Mouse (Mus musculus): ENCODE results near the gene Cyth3.

Cyth3 gene

DNA sequence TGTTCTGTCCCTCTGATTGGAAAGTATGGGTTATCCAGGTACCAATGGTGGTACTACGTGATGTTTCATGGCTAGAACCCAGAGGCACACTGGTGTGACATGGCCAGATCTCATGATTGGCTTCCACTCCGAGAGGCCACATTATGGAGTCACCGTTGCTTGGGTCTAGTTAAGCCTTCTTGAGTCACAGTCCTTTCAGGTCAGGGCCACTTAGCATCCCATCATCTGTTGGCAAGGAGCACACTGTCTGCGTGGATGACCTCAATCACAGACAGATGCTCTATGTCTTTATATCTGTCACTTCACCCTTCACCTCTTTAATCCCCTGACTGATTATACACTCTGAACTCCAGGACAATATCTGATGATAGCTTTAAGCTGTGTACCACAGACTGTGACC, 6.1 kb upstream of the Cyth3 start:
- no peak for DNase-seq (ENCODE audit: low spot score)

DNA sequence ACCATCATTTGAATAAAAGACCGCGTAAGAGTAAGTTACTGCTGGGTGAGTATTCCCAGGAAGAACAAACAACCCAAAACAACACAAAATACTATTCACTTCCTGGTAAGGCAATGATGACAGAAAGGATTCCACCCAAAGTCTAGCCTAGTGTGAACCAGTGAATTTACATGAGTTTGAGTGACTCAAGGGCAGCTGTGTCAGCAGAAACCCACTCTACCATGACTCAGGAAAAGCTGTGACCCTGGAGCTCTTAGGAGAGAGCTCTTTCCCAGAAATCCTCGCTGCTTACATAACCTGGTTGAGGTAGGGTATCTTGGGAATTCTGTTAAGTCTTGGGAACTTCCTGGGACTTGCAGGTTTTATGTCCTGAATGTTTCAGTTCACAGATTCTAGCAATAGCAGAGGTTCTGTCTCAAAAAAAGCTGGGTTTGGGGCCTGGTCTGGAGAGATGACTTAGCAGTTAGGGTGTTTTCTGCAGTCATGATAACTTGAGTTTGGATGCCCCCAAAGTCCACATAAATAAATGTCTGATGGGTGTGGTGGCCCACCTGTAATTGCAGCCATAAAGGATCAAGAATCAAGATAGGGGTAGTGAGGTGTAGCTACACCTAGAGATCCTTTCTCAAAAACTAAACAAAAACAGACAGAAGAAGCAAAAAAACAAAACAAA, 5.5 kb upstream of the Cyth3 start:
- no peak for DNase-seq (ENCODE audit: low spot score)

DNA sequence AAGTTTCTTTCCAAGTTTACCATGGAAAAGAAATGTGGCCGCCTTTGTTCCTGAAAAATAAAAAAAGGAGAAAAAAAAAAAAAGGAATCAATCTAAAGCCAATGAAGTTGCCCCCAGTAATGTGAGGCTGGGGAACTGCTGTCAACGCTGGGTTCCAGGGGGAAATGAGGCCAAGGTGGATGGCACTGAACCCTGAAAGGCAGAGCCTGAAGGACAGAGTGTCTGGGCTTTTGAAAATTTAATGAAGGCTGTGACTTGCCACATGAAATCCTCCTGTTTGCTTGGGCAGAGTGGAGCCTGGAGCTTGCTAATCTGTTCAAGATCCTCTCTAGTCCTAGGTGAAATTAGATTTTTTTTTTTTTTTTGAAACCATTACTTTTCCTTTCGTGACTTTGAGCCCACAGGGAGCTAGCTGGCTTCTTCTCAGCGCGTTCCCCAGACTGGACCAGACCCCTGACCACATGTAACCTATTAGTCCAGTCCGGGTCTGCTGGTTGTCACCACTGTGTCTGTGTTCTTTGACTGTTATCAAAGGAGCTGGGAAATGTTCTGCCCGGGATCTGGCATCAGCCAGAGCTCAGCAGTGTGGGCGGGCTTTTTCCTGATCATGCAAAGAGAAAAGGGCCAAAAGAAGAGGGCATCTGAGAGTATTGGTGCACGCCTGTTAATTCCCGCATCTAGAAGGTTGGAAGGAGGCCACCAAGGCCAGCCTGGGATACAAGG, 4.6 kb upstream of the Cyth3 start:
- DNase-seq (ENCODE audit: low spot score): no peak

DNA sequence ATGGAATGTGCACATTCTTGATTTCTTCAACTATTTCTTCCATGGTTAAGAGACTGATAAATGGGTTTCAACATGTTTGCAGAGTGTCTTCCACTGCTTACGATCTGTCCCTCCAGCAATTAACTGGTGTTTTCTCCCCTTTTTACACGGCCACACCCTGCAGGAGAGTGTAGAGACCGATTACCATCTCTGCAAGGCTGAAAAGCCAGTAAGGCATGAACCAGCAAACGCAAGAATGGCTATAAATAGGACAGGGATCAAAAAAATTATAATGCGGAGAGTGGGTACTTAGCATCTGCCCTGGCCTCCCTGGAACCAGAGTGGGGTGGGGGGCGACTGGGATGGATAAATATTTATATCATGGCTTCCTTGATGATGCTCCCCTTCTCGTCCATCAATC, 3.7 kb upstream of the Cyth3 start:
- DNase-seq (ENCODE audit: low spot score): no peak

DNA sequence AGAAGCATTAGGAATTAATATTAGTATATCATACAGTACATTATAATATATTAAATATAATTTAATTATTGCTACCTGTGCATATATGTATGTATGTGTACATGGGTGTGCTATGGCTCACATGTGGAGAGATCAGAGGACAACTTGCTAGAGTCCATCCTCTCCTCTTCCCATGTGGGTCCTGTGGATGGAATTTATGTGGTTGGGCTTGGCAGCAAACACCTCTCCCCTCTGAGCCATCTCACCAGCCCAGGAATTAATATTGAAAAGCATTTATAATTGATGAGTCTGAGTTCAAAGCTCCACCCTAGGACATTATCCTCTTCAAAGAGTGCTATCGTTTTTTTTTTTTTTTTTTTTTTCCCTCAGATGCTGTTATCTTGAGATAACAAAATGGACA, 2.1 kb upstream of the Cyth3 start:
- DNase-seq (ENCODE audit: low spot score): no peak

DNA sequence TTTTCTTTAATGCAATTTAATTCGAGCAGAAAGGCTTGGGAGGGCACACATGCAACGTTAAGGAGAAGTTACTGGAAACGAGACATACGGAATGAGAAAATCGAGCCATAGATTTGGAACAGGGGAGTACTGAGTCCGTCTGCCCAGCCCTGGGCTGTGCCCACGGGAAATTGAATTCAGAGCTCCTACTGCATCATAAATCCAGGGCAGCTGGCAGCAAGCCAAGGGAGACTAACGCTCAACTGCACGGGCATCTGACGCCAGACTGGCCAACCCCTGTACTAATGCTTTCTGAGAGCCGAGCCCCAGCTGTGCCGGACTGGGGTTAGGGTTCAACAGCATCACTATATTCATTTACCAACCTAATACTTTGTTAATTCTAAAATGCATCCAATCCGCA, 1.3 kb upstream of the Cyth3 start:
- peak; percentile 60 for DNase-seq (ENCODE audit: low spot score)

DNA sequence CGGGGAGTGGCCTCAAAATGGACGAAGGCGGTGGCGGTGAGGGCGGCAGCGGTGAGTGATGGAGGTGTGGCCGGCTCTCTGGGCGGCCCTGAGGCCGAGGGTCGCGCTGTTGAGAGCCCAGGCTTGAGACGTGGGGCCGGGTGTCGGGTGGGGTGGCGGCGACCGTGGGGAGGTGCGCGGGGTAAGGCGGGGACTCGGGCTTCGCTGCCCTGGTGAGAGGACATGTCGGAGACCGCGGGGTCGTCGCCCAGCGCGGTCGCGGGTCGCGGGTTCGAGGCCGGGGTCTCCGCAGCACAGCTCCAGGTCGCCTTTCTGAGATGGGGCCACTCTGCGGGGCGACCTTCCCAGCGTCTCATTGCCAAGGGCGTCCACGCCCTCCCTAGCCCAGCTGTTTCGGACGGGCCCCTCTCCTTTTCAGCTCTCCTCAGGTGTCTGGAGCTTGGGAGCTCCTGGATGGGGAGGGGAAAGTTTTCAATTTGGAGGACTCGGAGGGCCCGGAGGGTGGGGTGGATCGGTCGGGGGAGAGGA, 440 bp downstream of the Cyth3 start:
- DNase-seq (ENCODE audit: low spot score): no peak

DNA sequence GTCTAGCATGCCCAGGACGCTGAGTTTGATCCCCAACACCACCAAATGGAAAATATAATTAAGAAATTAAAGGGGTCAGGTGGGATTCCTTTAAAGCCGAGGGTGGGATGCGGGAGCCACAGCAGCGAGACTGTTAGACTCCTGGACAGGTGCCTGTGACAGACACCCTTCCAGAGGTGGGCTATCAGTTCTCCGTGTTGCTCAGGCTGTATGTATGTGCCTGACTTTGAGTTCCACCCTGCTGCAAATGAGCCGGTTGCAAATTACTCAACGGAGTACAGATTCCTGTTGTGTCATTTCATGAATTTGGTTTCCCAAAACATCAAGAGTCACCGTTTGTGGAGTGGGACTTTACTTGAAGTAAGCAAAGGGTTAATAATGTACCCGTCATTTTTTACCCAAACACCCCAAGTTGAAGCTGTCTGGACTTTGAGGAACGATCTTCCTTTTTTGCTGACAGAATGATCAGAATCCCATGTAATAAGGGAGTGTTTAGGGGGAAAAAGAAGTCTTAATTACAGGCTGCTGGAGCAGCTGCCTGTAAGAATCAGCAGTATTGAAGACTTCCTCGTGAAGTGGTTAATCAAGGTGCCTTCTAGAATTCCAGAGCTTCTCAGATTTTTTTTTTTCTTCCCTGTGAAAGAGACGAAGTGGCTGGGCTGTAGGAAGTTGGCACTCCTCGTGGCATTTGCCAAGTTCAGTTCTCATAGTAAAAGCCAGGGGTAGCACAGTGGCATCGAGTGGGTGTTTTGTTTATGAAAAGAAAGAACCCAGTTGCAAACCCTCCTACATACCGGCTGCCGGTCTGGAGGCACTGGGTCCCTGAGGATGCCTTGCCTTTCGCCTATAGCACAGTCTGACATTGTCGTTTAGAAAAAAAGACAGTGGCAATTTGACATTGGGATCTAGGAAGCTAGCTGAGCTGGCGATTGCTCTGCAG, 1.4 kb downstream of the Cyth3 start:
- DNase-seq (ENCODE audit: low spot score): no peak

DNA sequence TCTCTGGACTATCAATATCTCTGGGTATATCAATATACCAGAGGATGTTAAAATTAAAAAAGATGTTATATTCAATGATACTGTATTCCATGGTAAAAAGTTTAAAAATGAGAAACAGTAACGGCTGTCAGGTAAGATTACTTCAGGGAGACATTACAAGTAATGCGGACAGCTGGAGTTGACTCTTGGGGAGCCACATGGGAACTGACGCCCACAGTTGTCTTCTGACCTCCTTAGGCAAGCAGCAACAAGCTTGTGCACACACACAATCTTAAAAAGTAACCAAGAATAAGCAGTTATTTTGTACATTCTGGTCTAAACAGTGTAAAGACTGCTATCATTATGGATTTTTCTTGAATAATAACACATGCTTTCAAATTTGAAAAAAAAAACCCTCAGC, 2.2 kb downstream of the Cyth3 start:
- DNase-seq (ENCODE audit: low spot score): no peak

DNA sequence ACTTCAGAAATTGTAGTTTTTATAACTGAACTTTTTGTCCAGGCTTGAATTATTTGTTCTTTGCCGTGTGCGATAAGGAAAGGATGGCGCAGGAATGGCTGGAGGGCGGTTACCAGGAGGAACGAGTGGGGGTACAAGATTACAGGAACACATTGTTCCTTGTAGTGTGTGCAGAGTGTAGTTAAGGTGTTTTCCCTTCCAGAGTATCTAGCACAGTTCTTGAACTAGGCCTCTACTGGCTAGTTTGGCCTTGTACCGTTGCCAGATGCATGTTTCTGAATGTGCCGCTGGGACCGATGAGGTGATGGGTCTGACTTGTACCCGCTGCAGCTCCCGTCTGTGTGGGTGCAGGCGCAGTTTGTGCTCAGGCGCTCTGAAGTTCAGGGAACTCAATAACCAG, 3.2 kb downstream of the Cyth3 start:
- no peak for DNase-seq (ENCODE audit: low spot score)

DNA sequence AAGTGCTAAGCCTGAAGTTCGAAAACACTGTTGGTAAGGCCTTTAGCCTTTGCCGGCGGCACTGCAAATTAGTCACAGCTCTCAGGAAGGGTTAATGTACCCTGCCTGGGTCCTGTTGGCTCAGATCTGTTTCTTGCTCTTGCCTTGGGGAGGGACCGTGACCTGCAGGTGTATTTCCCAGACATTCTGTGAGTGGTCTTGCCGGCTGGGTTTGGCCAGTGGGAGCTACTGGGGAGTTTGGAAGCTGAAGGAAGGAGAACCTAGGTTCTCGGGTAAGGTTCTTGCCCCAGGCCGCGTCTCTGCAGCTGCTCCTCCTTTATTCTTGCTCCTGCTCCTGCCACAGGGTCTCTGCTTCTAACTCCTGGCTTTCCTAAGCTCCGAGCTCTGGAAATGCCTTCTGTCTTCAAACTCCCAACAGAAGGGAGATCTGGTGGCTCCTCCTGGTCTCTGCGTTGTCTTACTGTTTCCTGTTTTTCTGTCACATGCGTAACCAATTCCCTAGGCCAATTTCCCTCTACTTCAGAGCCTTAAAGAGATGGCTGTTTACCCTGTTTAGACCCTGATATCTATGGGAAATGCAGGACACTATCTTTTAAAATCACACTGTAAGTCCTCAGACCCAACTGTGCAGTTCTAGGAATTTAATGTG, 3.8 kb downstream of the Cyth3 start:
- no peak for DNase-seq (ENCODE audit: low spot score)

DNA sequence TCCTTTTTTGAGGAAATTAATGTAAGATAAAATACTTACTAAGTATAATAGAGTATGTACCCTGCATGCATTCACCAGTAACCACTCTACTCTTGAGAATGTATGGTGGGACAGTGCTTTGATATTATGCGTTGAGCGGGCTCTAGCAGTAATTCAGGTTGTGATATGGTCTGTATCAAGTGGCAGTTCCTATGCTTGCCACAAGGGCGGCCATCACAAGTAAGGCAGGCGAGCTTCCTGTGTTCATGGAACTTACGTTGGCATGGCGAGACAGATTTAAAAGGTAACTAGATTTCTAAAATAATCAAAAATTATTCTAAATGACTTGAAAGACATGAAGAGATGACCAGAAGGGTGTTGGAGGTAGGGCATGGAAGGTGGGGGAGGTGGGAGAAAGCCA, 5.3 kb downstream of the Cyth3 start:
- no peak for DNase-seq (ENCODE audit: low spot score)

DNA sequence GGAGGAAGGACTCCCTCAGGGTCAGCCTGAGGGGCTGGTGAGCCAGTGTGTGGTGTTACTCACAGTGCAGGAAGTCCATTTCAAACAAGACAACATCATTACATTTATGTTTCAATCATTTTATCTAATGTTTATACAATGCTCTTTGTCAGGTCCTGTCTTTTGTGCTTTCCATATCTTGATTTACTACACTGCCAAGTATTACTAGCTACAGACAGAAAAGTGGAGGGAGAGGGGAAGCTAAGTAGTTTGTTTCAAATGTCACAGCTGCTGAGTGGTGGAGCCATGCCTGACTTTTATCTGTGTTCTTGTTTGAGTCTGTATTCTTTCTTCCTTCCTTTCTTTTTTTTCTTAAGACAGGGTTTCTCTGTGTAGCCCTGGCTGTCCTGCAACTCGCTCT, 5.7 kb downstream of the Cyth3 start:
- no peak for DNase-seq (ENCODE audit: low spot score)

DNA sequence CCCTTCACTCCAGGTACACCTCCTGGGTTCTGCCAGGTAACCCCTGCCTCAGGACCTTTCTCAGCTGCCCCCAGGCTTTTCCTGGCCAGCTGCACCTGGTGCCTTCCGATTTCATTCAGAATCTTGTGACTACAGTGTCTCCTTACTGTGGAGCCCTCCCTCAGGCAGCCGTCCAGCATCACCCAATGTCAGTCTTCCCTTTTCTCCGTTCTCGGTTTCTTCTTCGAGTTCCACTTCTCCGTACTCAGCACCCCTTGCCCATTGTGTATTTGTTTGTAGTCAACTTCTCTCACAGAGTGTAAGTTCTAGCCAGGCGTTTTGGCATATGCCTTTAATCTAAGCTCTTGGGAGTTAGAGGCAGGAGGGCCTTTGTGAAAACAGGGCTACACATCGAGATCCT, 7.4 kb downstream of the Cyth3 start:
- no peak for DNase-seq (ENCODE audit: low spot score)

DNA sequence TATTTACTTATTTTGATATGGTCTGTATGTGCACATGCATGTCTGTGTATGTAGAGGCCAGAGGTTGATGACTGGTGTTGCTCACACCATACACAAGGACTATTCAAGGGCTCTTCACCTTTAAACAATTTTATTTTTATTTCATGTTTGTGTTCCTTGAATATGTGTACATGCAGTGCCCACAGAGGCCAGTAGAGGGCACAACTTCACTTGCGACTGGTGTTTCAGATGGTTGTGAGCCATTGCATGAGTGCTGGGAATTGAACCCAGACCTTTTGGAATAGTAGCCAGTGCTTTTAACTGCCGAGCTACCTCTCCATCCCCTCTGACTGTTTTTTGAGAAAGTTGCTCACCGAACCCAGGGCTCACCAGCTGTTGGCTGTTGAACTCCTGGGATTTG, 8.0 kb downstream of the Cyth3 start:
- no peak for DNase-seq (ENCODE audit: low spot score)

DNA sequence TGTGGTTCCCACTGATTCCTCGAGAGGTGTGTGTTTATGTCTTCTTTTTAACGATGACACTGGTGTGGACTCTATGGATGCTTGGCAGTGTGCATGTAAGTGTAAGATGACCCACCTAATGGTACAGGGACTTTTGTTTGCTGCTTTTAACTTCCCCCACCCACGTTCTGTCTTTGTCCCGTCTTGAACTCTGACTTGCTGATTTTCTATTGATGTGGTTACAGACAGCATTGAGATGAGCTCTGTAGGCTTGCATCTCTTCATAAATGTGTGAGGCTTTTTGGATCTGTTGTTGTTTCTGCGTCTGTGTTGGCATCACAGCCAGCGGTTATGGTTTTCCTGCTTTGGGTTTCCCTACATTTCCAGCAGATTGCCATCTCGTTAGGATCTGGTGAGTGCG, 8.5 kb downstream of the Cyth3 start:
- no peak for DNase-seq (ENCODE audit: low spot score)

DNA sequence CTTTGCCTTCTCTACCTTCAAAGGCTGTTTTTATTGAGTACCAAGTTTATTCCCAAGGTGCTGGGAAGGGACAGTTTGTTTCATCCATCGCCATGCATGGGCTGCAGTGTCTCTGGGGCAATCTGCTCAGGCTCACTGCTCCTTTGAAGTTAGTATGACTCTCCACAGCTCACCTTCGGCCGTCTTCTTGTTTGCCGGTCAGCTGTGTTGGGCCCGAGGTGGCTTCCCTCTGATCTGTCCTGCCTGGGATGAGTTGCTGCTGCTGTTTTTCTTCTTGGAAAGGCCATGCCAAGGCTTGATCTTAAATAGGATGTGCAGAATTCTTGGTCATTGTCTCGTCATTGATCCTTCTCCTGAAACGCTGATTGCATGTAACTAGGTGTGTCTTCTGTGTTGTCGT, 9.3 kb downstream of the Cyth3 start:
- no peak for DNase-seq (ENCODE audit: low spot score)

DNA sequence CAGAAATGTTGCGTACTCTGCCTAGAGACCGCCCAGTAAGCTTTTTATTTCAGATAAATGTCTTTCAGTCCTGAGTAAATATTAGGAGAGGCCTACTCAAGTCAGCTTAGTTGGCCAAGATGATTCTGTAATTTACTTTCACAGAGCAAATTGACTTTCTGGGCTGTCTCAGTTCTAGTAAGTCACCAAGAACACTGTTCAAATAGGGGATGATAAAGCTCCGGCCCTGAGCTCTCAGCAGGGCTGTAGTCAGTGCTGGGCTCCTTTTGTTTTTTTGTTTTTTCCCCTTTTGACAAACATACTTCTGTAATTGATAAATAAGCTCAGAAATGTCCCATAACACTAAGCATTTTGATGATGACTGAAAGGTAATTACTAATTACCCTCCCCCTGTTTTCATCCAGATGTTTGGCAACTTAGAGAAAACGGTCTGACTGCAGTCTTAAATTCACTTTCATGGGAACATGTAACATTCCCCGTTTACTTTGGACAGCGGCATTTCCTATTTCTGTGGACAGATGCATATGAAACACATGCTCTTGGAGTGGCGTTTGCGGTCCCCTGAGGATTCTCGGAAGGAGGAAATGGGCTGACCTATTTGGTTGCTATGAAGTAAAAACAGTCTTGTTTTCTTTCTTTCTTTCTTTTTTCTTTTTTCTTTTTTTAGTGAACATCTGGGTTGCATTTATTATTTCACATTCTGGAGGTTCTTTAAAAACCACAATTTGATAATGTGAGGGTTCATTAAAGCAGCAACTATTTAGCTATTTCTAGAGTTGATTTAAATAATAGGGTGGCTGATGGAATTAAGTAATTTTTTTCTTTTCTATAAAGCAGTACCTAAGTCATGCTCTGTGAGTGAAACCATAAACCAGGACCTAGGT, 10.7 kb downstream of the Cyth3 start:
- DNase-seq (ENCODE audit: low spot score): no peak

DNA sequence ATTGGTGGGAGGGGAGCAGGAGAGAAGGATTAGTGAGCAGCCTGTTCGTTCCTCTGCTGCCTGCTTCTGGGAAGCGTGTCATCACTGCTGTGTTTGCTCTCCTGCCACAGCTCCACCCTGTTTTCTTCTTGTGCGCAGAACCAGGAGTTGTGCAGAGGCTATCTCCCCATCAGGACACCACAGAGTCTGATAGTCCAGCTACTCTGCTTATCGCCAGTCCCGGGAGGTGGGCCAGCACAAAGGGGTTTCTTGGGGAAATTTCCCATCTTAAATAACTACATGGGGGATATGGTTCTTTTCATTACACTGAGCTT, 11.3 kb downstream of the Cyth3 start:
- no peak for DNase-seq (ENCODE audit: low spot score)

DNA sequence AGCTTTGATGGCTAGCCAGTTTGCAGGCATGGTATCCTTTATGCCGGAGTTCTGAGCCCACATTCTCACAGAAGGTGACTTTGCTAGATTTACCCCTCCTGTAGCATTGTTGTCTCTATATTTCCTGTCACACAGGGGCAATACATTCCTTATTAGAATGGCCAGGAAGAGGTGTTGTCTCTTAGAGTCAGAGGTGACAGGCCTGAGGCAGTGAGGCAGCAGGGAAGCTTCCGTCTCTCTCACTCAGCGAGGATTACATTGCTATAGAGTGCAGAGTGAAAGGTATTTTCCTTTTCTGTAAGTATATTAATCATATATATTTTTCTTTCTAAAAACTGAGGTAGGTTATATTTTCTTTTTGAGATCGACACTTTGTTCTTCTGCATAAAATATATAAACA, 11.6 kb downstream of the Cyth3 start:
- no peak for DNase-seq (ENCODE audit: low spot score)

DNA sequence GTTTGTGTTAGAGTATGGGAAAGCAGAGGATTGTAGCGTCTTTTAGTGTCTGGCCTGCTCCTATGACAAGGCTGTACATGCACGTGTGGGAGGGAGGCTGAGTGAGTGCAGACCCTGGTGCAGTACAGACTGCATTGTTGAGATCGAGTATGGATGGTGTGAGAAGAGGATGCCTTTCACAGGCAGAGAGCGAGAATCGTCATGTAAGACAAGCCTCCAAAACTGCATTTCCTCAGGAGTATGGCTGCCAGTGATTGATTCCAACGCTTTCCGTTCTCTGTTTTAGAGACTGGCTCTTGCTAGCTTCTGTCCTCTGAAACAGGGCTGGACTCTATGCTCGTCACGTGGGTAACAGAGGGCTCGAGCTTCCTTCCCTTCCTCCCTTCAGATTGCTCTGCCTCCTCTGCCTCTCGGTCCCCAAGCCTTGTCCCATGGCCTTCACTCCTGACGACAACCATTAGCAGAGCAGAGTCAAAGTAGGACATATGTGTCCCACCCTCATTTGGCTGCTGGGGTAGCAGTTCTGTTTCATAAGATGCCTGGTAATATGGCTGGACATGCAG, 12.4 kb downstream of the Cyth3 start:
- no peak for DNase-seq (ENCODE audit: low spot score)

All from urinary bladder, postnatal 25 days (tissue).